Mouse (Mus musculus) heart, embryonic 11.5 days (tissue): ENCODE measurements at regions not wholly inside any gene's neighbourhood (a gene's known extent, or its start where the extent isn't known, plus 50 kb on each side); places are given as distances from the start of the nearest gene placed in this dataset.

ENCODE experiments used
- ATAC-seq: fragments of 200-750 bp; cut with Nextera tagmentation; replicated peaks from 2 replicates; pipeline ENCODE4 v1.8.0; 2017; ENCODE audit warnings: moderate library complexity; ENCODE audit not compliant: insufficient number of reproducible peaks, low FRiP score, low TSS enrichment
- H3K27ac ChIP-seq: fragments of 300-500 bp; sonication (generic); 2 replicates; pipeline ENCODE4 v1.5.1; 2014; ENCODE audit warnings: mild to moderate bottlenecking, low read depth, low read length
- H3K27me3 ChIP-seq: fragments of 300-500 bp; sonication (generic); 2 replicates; pipeline ENCODE4 v1.6.1; 2014; ENCODE audit warnings: mild to moderate bottlenecking, low read length, mixed read lengths; ENCODE audit not compliant: control insufficient read depth, insufficient read depth
- H3K36me3 ChIP-seq: fragments of 300-500 bp; sonication (generic); 2 replicates; pipeline ENCODE4 v1.6.1; 2014; ENCODE audit warnings: mild to moderate bottlenecking, low read length, moderate library complexity, mixed read lengths; ENCODE audit not compliant: control insufficient read depth, insufficient read depth
- H3K4me1 ChIP-seq: fragments of 300-500 bp; sonication (generic); 2 replicates; pipeline ENCODE4 v1.6.1; 2014; ENCODE audit warnings: low read length; ENCODE audit not compliant: control insufficient read depth, insufficient read depth
- H3K4me2 ChIP-seq: fragments of 300-500 bp; sonication (generic); 2 replicates; pipeline ENCODE4 v1.6.1; 2014; ENCODE audit warnings: mild to moderate bottlenecking, moderate library complexity
- H3K4me3 ChIP-seq: fragments of 300-500 bp; sonication (generic); 2 replicates; pipeline ENCODE4 v1.5.1; 2014; ENCODE audit warnings: low read depth, low read length
- H3K9ac ChIP-seq: fragments of 300-500 bp; sonication (generic); 2 replicates; pipeline ENCODE4 v1.6.1; 2014; ENCODE audit warnings: mild to moderate bottlenecking, low read depth, low read length, moderate library complexity
- H3K9me3 ChIP-seq: fragments of 300-500 bp; sonication (generic); replicated peaks from 2 replicates; pipeline ENCODE4 v1.6.1; 2016; ENCODE audit warnings: low read length; ENCODE audit not compliant: control insufficient read depth
- WGBS: fragments of 180-500 bp; shearing (Covaris S2); extraction: QIAGEN DNeasy Blood & Tissue Kit; methylation state at CpG from one replicate; pipeline ENCODE4 v1.1.7; 2014; ENCODE audit not compliant: insufficient replicate concordance; 5-methylcytosine and 5-hydroxymethylcytosine counted together

DNA sequence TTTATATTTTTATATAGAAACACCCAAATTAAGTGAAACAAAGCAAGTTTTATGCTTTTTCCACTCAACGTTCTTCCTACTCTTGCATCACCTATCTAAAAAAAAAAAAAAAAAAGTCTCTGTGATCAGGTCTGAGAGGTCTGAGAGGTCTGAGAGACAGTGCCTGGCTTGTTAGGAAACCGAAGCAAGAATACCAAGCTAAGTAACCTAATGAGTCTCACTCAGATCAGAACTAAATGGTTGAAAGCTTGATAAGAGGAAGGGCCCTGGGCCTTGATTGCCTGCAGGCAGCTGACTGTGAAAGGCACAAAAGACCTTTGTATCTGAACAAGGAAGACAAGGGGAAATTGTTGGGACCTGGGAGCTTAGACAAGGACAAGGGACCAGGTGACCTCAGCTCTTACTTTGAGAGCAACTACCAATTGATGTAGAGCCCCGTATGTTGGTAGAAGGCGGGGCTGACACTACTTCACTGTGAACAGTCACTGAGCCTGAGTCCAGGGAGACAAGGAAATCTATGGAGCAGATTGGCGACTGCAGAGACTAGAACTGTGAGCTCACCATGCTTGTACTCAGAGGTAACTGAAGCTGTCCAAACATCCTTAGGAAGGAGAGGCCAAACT is 362.8 kb upstream of the Lrrc3b start:
- Histone ChIP-seq H3K9me3 (no peaks in the 10 kb centered on the region), H3K4me2 (no peak overlapping the region), H3K36me3 (no peaks in the 10 kb centered on the region), H3K4me1 (no peaks in the 10 kb centered on the region), H3K4me3 (no peak overlapping the region), H3K9ac (no peak overlapping the region), H3K27ac (no peak overlapping the region), H3K27me3 (no peaks in the 10 kb centered on the region)
- 50% methylated on average over 5 of the region's 5 CpGs for whole genome bisulfite sequencing
- ATAC-seq, result no peak

DNA sequence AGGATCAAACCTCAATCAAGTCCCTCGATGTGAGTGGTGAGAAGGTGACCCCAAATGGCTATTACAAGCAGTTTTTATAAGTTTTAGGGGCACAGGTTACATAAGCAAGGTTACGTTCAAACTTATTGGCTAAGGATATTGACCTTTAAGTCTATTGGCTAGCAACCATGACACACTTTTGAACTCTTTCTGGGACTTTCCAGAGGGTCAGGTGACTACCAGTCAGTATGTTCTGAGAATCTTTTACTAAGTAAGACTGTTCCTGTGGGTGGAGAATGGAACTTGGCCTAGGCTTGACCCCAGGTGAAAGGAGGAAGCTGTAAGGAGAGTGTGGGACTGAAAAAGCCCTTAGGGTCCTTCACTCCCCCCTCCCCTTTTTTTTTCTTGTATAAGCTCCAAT is 370.3 kb upstream of the Lrrc3b start:
- Histone ChIP-seq H3K9me3 (peaks cover 4% of the 10 kb centered on the region), H3K36me3 (no peaks in the 10 kb centered on the region), H3K4me1 (no peaks in the 10 kb centered on the region), H3K9ac (no peak overlapping the region), H3K4me2 (no peak overlapping the region), H3K4me3 (no peak overlapping the region), H3K27me3 (no peaks in the 10 kb centered on the region), H3K27ac (no peak overlapping the region)
- 71% methylated on average over 2 of the region's 2 CpGs for WGBS
- ATAC-seq, result no peak

DNA sequence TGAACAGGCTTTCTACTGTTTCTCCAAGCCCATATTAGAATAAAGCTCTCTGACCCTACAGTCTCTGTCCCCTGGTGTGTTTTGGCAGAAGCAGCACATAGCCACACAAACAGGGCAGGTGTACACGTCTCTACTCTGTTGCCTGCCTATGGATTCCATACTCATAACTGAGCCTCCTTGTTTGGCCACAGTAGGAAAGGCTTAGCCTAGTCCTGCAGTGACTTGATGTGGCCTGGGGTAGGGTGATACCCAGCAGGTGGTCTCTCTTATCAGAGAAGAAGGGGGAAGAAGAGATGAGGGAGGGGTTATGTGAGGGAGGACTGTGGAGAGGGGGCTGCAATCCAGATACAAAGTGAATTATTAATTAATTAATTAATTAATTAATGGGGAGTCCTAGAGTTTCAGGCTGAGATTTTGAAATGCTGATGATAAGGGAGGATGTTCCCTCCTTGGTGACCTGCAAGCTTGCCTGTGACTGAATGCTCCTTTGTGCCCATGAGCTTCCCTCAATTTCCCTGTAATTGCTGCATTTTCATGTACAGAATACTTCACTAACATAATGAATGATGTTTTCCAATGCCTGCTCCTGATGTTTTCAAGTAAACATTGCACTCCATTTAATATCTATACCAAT is 402.7 kb upstream of the Lrrc3b start:
- H3K9me3 ChIP-seq, result no peaks in the 10 kb centered on the region
- WGBS, result 61% methylated on average over 1 of the region's 1 CpGs
- no peak overlapping the region for H3K4me2 ChIP-seq
- no peak overlapping the region for H3K4me3 ChIP-seq
- H3K9ac ChIP-seq, result no peak overlapping the region
- ATAC-seq, result no peak
- H3K4me1 ChIP-seq, result no peaks in the 10 kb centered on the region
- no peak overlapping the region for H3K27ac ChIP-seq
- H3K36me3 ChIP-seq, result no peaks in the 10 kb centered on the region
- no peaks in the 10 kb centered on the region for H3K27me3 ChIP-seq

DNA sequence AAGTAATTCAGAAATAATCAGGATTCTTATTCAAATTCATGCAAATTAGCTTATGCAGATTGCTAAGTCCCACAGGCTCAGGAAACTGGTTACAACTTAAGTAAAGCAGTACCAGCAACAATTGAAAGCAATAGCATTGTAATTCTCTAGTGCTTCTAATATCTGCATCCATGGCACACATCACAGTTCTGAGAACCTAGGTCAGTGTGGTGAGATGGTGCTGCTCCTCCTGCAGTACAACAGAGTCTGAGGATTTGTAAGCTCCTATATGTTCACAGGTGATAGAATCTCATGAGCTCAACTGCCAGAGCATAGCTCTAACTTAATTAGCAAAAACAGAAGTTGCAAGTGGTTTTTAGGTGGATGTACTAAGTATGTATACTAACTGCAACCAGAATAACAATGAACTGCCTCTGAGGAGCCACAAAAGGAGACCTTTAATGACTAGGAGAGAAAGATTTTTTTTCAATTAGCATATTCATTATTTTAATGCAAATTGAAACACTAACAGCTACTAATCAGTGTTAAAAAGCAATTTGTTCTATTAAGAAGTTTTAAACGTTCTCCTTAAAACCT is 403.3 kb upstream of the Lrrc3b start:
- no peaks in the 10 kb centered on the region for H3K27me3 ChIP-seq
- WGBS, result 42% methylated on average over 1 of the region's 1 CpGs
- no peaks in the 10 kb centered on the region for H3K9me3 ChIP-seq
- no peak overlapping the region for H3K4me3 ChIP-seq
- no peaks in the 10 kb centered on the region for H3K4me1 ChIP-seq
- no peak overlapping the region for H3K4me2 ChIP-seq
- H3K27ac ChIP-seq, result no peak overlapping the region
- H3K36me3 ChIP-seq, result no peaks in the 10 kb centered on the region
- no peak overlapping the region for H3K9ac ChIP-seq
- no peak for ATAC-seq

DNA sequence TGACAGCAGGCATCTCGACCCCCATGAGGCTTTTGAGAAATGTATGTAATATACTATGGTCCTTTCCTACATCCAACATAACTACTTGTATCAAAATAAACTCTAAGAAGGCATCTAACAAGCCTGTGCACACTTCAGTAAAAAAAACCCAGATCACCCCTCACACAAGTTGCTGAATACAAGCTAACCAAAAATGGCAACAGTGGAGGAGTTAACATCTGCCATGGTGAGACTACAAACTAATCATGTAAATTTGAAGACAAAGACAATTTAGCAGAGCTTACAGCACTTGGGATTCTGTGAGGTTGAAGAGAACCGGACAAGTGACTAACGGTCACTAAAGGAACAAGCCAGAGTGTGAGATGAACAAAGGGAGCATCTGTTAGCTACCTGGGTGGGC is 380.6 kb upstream of the Ngly1 start:
- H3K36me3 ChIP-seq, result no peaks in the 10 kb centered on the region
- no peak overlapping the region for H3K9ac ChIP-seq
- 74% methylated on average over 3 of the region's 3 CpGs for WGBS
- H3K4me1 ChIP-seq, result no peaks in the 10 kb centered on the region
- no peaks in the 10 kb centered on the region for H3K9me3 ChIP-seq
- H3K27ac ChIP-seq, result no peak overlapping the region
- H3K4me3 ChIP-seq, result no peak overlapping the region
- no peaks in the 10 kb centered on the region for H3K27me3 ChIP-seq
- ATAC-seq, result no peak
- H3K4me2 ChIP-seq, result no peak overlapping the region

DNA sequence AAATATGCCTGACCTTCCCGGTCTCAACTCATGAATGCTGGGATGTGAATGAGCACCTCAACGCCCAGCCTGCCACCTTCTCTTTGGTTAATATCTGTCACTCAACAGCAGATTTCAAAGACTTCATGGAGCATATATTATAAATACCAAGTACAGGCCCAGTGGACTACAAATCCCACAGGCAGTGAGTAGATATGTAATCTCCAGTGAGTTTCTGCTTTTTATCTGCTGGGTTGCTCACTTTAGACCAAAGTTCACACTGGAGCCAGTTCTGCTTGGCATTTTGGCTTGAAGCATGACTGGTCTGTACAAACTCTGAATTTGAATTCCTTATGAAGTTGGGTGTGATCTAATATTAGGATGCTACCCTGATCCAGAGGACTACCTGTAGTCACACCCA is 377.1 kb upstream of the Ngly1 start:
- WGBS, result 67% methylated on average over 2 of the region's 2 CpGs
- H3K9me3 ChIP-seq, result 0 out of 2 replicates have a peak, but pooled peaks cover 3% of the 10 kb centered on the region
- no peaks in the 10 kb centered on the region for H3K4me1 ChIP-seq
- H3K27me3 ChIP-seq, result no peaks in the 10 kb centered on the region
- no peak for ATAC-seq
- H3K9ac ChIP-seq, result no peak overlapping the region
- H3K27ac ChIP-seq, result no peak overlapping the region
- no peak overlapping the region for H3K4me3 ChIP-seq
- H3K36me3 ChIP-seq, result no peaks in the 10 kb centered on the region
- H3K4me2 ChIP-seq, result no peak overlapping the region

DNA sequence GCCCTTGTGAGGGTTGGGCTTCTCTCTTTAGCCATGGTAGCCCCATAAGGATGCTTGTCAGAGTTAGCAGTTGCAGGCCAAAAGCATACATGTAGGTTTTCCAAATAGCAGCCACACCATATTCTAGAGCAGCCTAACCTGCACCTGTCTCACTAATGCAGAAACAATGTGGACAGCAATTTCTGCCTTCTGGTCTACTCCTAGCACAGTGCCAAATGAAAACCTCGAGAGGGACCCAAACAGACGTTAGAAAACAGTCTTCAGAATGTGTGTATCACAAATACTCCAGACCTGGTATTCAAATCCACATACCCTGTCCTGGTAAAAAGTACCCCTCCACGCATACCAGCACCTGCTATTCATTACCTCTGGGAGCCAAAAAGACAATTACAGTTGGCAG is 368.9 kb upstream of the Ngly1 start:
- WGBS, result 71% methylated on average over 3 of the region's 3 CpGs
- no peak overlapping the region for H3K27ac ChIP-seq
- no peak overlapping the region for H3K9ac ChIP-seq
- H3K4me3 ChIP-seq, result no peak overlapping the region
- ATAC-seq, result no peak
- no peak overlapping the region for H3K4me2 ChIP-seq
- no peaks in the 10 kb centered on the region for H3K4me1 ChIP-seq
- H3K9me3 ChIP-seq, result 0 out of 2 replicates have a peak, but pooled peaks cover 3% of the 10 kb centered on the region
- no peaks in the 10 kb centered on the region for H3K36me3 ChIP-seq
- H3K27me3 ChIP-seq, result no peaks in the 10 kb centered on the region

DNA sequence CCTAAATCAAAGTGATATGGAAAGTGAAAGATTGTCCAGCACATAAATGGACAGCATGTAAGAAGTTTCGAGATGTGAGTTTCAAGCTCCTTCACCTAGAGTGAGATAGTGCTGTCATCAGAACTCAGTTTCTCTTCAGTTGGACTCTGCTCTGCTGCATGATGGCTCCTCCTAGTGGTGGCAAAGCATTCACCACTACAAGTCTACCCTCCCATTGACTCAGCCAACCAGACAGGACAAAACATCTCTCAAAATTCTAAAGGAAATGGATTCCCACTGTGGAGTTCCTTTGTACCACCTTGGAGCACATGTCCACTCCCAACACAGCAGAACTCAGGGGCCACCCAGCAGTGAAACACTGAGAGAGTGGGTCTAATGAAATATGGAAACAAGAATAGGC is 367.8 kb upstream of the Ngly1 start:
- 0 out of 2 replicates have a peak, but pooled peaks cover 3% of the 10 kb centered on the region for H3K9me3 ChIP-seq
- H3K4me2 ChIP-seq, result no peak overlapping the region
- no peaks in the 10 kb centered on the region for H3K36me3 ChIP-seq
- H3K4me1 ChIP-seq, result no peaks in the 10 kb centered on the region
- no peak overlapping the region for H3K9ac ChIP-seq
- no peaks in the 10 kb centered on the region for H3K27me3 ChIP-seq
- no peak for ATAC-seq
- H3K27ac ChIP-seq, result no peak overlapping the region
- 43% methylated on average over 1 of the region's 1 CpGs for WGBS
- H3K4me3 ChIP-seq, result no peak overlapping the region
